Mouse (Mus musculus): Measurements from ENCODE around the gene Arhgap31.
"Not testable (repeated sequence)": the region's sequence is repeated elsewhere in the genome, so short reads cannot be mapped to it uniquely, and the experiment has no call there.

Arhgap31 gene

GRCm38 (mm10) chr16:38728576-38729132, 15.6 kb upstream of the Arhgap31 start:
- no peak for DNase-seq (ENCODE audit: low spot score in 2 of 2)

- DNase-seq (ENCODE audit: low spot score in 2 of 2) = no peak
Measured at GRCm38 (mm10) chr16:38724974-38725373, 11.9 kb upstream of the Arhgap31 start.

DNA sequence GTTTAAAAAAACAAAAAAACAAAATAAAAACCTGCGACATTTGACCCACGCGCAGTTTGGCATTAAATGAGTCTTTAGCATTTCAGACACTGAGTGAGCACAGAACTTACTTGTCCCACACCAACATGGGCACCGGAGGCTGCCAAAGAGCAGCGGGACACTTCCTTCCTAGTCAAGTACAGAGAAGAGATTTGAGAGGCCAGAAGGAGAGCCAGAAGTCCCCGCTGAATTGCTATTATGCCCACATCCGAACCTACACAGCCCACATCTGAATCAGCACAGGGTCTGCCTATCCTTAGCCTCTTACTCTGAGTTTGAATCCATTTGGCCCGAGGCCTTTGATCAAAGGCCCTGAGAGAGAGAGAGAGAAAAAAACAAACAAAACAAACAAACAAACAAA, 11.2 kb upstream of the Arhgap31 start:
- DNase-seq (ENCODE audit: low spot score in 2 of 2) = no peak

DNA sequence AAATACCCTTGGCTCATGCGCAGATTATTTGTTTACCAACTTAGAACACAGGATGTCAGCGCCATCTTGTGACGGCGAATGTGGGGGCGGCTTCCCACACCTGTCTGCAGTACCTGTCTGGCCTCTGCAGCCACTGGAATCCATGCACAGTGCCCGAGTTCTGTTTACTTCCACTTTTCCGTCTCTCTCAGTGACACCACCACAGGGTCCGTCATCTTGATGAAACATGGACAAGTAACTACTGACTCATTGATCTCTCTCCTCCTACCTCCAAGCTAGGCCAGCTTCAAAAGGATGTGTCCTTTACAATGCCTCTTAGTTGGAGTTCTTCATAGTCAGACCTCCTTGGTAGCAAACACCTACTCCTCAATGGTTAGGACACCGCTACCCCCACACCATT, 8.3 kb upstream of the Arhgap31 start:
- DNase-seq (ENCODE audit: low spot score in 2 of 2) = no peak

DNA sequence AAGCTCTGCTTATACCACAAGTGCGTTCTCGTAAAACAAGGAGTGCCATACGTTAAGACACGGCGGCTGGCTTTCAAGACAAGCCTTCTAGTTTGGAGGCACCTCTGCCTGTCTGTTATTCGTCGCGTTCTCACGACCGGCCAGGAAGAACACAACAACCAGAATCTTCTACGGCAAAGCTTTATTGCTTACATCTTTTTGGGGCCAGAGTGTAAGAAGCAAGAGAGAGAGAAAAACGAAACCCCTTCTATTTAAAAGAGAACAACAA, 1.1 kb upstream of the Arhgap31 start:
- DNase-seq (ENCODE audit: low spot score in 2 of 2) = not testable (repeated sequence)

- DNase-seq (ENCODE audit: low spot score in 2 of 2) = no peak
Measured at GRCm38 (mm10) chr16:38713404-38714258, 557 bp upstream of the Arhgap31 start.

- no peak for DNase-seq (ENCODE audit: low spot score in 2 of 2)
Measured at GRCm38 (mm10) chr16:38712105-38712504, 969 bp downstream of the Arhgap31 start.

- no peak for DNase-seq (ENCODE audit: low spot score in 2 of 2)
Measured at GRCm38 (mm10) chr16:38711245-38711644, 1.8 kb downstream of the Arhgap31 start.

DNA sequence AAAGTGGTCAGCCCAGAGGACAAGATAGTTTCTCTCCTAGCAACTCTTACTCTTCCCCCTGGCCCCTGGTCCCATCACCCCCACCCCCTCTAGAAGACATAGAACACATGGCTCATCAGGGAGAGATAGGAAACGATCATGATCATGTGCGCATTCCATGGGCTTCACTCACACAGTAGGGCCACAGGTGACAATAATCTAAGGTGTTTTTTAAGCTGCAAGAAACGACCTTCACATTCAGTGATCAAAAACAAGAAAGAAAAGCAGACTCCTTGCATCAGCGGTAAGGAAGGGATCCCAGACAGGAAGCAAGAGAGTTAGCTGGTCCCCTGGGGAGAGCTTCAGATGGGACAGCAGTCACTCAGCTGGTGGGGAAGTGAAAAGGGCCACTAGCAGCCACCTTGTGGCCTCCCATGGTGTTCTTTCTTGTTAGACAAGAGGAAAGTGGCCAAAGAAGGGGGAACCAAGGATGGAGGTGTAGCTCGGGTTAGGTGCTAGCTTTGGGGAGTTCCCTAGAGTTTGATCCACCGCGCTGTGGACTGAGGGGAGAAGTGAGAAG, 4.0 kb downstream of the Arhgap31 start:
- DNase-seq (ENCODE audit: low spot score in 2 of 2) = no peak

DNA sequence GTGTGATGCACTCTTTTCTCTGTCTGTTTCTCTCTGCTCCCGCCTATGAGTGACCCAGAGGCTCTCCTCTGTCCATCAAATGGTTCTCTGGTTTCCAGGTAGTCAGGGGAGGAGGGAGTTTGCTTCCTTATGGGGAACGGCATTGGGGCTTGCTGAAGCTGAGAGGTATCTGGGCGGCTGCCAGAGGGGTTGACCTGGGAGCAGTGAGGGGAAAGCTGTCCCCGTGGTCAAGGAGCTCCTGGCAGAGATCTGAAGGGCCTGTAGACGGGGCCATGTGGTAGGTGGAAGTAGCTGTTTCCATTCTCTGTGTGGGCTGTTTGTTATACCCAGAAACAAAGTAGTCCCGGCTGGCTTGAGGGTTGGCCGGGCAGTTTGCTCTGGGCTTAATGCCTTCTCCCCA, 6.3 kb downstream of the Arhgap31 start:
- no peak for DNase-seq (ENCODE audit: low spot score in 2 of 2)

DNA sequence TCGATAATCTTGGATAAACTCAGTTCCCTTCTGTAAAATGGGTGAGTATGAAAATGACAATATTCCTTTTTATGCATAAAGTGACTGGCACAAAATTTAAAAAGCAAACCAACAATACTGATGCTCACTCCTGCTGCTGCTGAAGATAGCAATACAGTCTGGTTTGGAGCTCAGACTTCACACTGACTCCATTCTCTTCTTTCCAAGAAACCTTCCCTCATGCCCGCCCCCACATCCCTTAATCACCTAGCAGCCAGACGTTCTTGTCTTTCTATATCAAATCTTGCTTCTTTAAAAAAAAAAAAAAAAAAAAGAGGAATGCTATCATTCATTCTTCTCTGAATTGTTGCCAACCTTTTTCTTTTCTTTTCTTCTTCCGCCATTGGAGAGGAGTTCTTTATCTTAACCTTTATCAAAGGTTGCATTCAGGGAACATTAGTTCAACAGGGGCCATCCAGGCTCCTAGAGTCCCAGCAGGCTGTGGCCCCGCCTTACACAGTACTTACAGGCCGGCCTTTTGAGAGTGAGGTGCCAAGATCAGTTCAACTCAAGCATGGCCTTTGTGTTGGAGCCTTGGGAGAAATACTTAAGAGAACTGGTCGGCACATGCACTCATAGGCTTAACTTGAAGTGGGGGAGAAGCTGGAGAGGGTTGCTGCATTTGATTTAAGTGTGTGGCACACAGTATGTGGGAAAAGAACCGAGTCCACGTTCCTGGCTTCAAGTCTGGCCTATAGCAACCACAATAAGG, 7.4 kb downstream of the Arhgap31 start:
- DNase-seq (ENCODE audit: low spot score in 2 of 2) = no peak

GRCm38 (mm10) chr16:38703501-38703900, 9.6 kb downstream of the Arhgap31 start:
- no peak for DNase-seq (ENCODE audit: low spot score in 2 of 2)

DNA sequence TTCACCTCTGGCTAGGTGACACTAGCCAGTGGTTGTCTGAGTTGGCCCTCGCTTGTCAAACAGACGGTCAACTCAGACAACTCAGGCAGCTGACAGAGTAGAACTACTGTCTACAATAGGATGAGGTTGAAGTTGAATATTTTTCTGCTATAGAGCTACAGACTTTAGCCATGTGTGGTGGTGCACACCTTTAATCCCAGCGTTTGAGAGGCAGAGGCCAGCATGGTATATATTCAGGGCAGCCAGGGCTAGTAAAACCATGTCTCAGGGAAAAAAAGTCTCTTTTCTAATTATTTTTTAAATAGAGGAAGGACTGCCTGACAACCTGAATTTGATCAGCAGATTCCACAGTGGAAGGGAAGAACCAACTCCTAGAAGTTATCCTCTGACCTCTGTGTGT, 10.8 kb downstream of the Arhgap31 start:
- DNase-seq (ENCODE audit: low spot score in 2 of 2) = no peak

GRCm38 (mm10) chr16:38701492-38702185, 11.4 kb downstream of the Arhgap31 start:
- DNase-seq (ENCODE audit: low spot score in 2 of 2) = no peak

GRCm38 (mm10) chr16:38700392-38701162, 12.5 kb downstream of the Arhgap31 start:
- no peak for DNase-seq (ENCODE audit: low spot score in 2 of 2)

DNA sequence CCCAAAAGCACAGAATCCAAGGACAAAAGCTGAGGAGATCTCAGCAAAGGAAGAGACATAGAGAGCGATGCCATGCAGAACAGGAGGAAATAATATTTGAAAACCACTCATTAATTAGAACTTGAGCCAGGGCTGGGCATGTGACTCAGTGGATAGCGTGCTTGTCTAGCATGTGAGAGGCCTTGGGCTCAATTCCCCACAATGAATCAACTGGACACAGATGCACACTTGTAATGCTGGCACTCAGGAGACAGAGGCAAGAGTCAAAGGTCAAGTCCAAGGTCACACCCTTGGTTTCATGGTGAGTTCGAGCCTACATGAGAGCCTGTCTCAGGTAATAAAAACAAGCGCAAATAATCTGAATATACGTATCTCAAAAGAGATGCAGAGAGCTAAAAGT, 15.5 kb downstream of the Arhgap31 start:
- DNase-seq (ENCODE audit: low spot score in 2 of 2) = no peak

DNA sequence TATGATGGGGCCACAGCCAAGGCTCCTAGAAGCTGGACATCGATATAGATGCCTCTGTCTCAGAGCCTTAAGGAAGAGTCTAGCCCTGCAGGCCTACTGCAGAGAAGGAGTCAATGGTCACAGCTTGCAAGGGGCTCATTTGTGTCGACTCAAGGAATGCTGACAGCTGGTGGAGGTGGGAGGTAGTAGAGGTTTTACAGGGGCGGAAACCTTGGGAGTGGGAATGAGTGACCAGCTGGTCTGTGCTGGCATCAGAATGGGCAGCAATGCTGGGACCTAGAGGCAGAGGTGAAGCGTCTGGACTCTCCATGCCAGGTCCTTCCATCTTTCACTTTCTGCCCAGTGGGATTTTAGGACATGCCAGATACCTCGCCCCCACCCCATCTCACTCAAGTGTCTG, 17.5 kb downstream of the Arhgap31 start:
- DNase-seq (ENCODE audit: low spot score in 2 of 2) = no peak

GRCm38 (mm10) chr16:38694906-38695540, 18.1 kb downstream of the Arhgap31 start:
- no peak for DNase-seq (ENCODE audit: low spot score in 2 of 2)

DNA sequence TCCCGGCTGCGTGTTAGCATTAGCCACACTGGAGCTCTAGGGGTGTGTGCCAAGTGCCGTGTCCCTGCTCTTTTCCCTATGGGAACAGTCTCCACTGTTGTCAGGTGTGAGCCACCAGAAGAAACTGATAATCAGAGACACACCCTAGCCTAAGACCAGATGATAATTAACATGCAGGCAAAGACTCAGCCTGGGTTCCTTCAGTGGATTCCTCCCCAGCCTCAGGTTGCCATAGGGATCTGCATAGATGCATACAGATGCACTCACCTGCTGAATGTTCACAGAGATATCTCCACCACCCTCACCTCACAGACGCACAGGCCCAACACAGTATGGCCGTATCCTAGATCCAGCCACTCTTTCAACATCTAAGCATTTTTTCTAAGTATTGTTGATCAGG, 22.6 kb downstream of the Arhgap31 start:
- DNase-seq (ENCODE audit: low spot score in 2 of 2) = no peak

GRCm38 (mm10) chr16:38689786-38690185, 23.3 kb downstream of the Arhgap31 start:
- DNase-seq (ENCODE audit: low spot score in 2 of 2) = no peak
